Comparison of ENCODE assay signal across 22 mouse cellular contexts in the genomic region with DNA sequence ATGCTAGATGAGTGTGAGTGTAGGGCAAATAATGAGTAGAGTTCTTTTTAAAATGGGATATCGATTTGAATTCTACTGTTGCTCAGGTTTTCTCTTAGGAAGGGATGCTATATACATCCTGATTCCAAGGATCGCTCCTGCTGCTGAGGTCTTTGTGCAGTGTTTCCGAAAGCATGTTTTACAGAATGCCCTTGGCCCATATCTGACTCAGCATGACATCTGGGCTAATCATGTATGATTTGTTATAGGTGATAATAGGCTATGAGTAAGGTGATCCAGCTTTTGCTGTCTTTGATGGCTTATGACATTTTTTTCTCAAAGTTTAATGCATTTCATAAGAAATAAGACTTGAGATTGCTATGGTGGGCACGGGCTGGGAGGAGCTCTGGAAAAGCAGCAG.
"Had no signal": no experiment of that assay in that cellular context is flagged by ENCODE, and none has a peak within 500 bp of the region (broad histone marks: within the 10 kb centered on the region; RNA-seq: fewer than 3 reads in every experiment).

No protein-coding gene starts in this region.

- H3K9ac ChIP-seq: kidney, embryonic 15.5 days; limb, embryonic 13.5 days; lung, embryonic 15.5 days; midbrain, embryonic 13.5 days; neural tube, embryonic 13.5 days; stomach, embryonic 15.5 days had no signal

- H3K4me2 ChIP-seq: kidney, embryonic 15.5 days; limb, embryonic 13.5 days; lung, embryonic 15.5 days; midbrain, embryonic 13.5 days; neural tube, embryonic 13.5 days; stomach, embryonic 15.5 days had no signal

- H3K4me3 ChIP-seq: kidney, embryonic 15.5 days; limb, embryonic 10.5 days; limb, embryonic 13.5 days; lung, embryonic 15.5 days; midbrain, embryonic 10.5 days; midbrain, embryonic 13.5 days; myocyte; neural tube, embryonic 13.5 days; stomach, embryonic 15.5 days had no signal

- H3K9me3 ChIP-seq: kidney, embryonic 15.5 days; limb, embryonic 10.5 days; limb, embryonic 13.5 days; lung, embryonic 15.5 days; megakaryocyte, embryonic 14.5 days; midbrain, embryonic 10.5 days; midbrain, embryonic 13.5 days; neural tube, embryonic 13.5 days; stomach, embryonic 15.5 days had no signal

- ATAC-seq: midbrain, embryonic 13.5 days; midbrain, embryonic 16.5 days had no signal

- H3K4me1 ChIP-seq: kidney, embryonic 15.5 days; limb, embryonic 10.5 days; limb, embryonic 13.5 days; lung, embryonic 15.5 days; midbrain, embryonic 10.5 days; midbrain, embryonic 13.5 days; neural tube, embryonic 13.5 days; stomach, embryonic 15.5 days had no signal

- H3K27ac ChIP-seq: kidney, embryonic 15.5 days; limb, embryonic 10.5 days; limb, embryonic 13.5 days; lung, embryonic 15.5 days; midbrain, embryonic 10.5 days; midbrain, embryonic 13.5 days; neural tube, embryonic 13.5 days; stomach, embryonic 15.5 days had no signal

- DNase-seq: kidney, adult 11 months; kidney, adult 8-10 months; kidney, postnatal 10 days; kidney, postnatal 36 days; lung, adult 18-20 months; lung, postnatal 10 days; lung, postnatal 36 days; retina, postnatal 1 day; right cerebral cortex, postnatal 25 days; spleen, adult 18-20 months; thymus, postnatal 25 days had no signal

- H3K27me3 ChIP-seq: kidney, embryonic 15.5 days; limb, embryonic 13.5 days; lung, embryonic 15.5 days; megakaryocyte, embryonic 14.5 days; midbrain, embryonic 13.5 days; neural tube, embryonic 13.5 days; stomach, embryonic 15.5 days had no signal
